Mouse (Mus musculus) cortical plate, adult 2 months (tissue): ENCODE measurements at regions not wholly inside any gene's neighbourhood (a gene's known extent, or its start where the extent isn't known, plus 50 kb on each side); places are given as distances from the start of the nearest gene placed in this dataset.

Source experiments
- H3K27ac ChIP-seq: fragments of 200-500 bp; 2 replicates; pipeline ENCODE4 v1.5.1; 2012; ENCODE audit warnings: low read length, control low read depth, inconsistent platforms; ENCODE audit not compliant: insufficient read depth
- H3K4me1 ChIP-seq: fragments of 200-500 bp; 2 replicates; pipeline ENCODE4 v1.6.1; 2011; ENCODE audit warnings: low read length; ENCODE audit not compliant: control insufficient read depth, insufficient read depth
- H3K4me3 ChIP-seq: fragments of 200-500 bp; 2 replicates; pipeline ENCODE4 v1.5.1; 2011; ENCODE audit warnings: mild to moderate bottlenecking, low read length, control low read depth; ENCODE audit not compliant: insufficient read depth
- CTCF ChIP-seq: fragments of 200-500 bp; IDR thresholded peaks from 2 replicates; pipeline ENCODE4 v1.5.1; 2011; ENCODE audit warnings: mild to moderate bottlenecking, control low read depth, low read length; ENCODE audit not compliant: insufficient read depth; ENCODE audit errors: extremely low read depth
- POLR2A ChIP-seq: fragments of 200-500 bp; IDR thresholded peaks from 2 replicates; pipeline ENCODE4 v1.6.1; 2011; ENCODE audit warnings: mild to moderate bottlenecking, low read length, control low read depth; ENCODE audit not compliant: insufficient read depth; ENCODE audit errors: extremely low read depth

- no peak overlapping the region for H3K4me3 ChIP-seq
- TF ChIP-seq CTCF, result no peak
- TF ChIP-seq POLR2A, result no peak
- H3K27ac ChIP-seq, result no peak overlapping the region
- no peaks in the 10 kb centered on the region for H3K4me1 ChIP-seq
Observed at GRCm38 (mm10) chr12:48680957-48681356, 701.5 kb upstream of the Foxg1 start.

- Histone ChIP-seq H3K4me3 (no peak overlapping the region), H3K4me1 (no peaks in the 10 kb centered on the region), H3K27ac (no peak overlapping the region)
- no peak for TF ChIP-seq CTCF
- no peak for TF ChIP-seq POLR2A
Observed at GRCm38 (mm10) chr12:48705963-48706362, 676.5 kb upstream of the Foxg1 start.

GRCm38 (mm10) chr12:48713646-48714045 is 668.8 kb upstream of the Foxg1 start:
- H3K27ac ChIP-seq, result no peak overlapping the region
- H3K4me1 ChIP-seq, result no peaks in the 10 kb centered on the region
- no peak overlapping the region for H3K4me3 ChIP-seq
- TF ChIP-seq POLR2A (no peak), CTCF (no peak)

- no peaks in the 10 kb centered on the region for H3K4me1 ChIP-seq
- H3K27ac ChIP-seq, result no peak overlapping the region
- TF ChIP-seq CTCF (no peak), POLR2A (no peak)
- no peak overlapping the region for H3K4me3 ChIP-seq
Observed at GRCm38 (mm10) chr12:48729851-48730250, 652.6 kb upstream of the Foxg1 start.

- no peak overlapping the region for H3K27ac ChIP-seq
- H3K4me1 ChIP-seq, result no peaks in the 10 kb centered on the region
- TF ChIP-seq CTCF, result no peak
- TF ChIP-seq POLR2A, result no peak
- no peak overlapping the region for H3K4me3 ChIP-seq
Observed at GRCm38 (mm10) chr12:48758805-48759396, 623.6 kb upstream of the Foxg1 start.
